Mouse (Mus musculus): ENCODE measurements around the gene Retreg3.

- TF ChIP-seq POLR2A (IDR thresholded peaks at IDR 0.05; ENCODE audit: borderline replicate concordance, insufficient read depth, low read length) (no peak), CTCF (IDR thresholded peaks at IDR 0.05; ENCODE audit: borderline replicate concordance, insufficient read depth, low read depth, low read length) (no peak)
These were observed 29.8 kb downstream of the Retreg3 start for GRCm38 (mm10) chr11:101089931-101090330.

Data from cerebellum, adult 2 months (tissue).